Mouse (Mus musculus): ENCODE measurements around the gene Nhs.

The Nhs gene

DNA sequence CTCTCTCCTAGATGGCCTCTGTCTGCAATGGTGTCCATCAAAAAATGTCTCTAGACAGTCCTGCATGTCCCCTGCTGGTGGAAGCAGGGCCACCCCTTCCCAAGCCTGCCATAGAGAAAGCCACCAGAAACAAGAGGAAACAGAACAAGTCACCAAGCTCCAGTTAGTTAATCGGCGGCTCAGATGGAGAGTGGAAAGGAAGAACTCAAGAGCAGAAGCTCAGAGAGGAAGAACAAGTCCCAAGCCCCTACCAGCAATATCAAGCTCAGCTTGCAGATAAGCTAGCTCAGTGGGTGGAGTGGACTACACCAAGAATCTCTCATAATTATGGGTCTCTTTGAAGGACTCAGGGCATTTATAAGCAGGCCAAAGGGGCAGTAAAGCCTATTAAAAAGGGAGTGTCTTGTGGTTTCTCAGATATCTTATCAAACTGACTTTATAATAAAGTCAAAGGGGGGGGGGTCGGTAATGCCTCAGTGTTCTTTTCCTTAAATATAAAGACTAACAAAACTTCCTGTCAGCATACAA is 139.4 kb downstream of the Nhs start:
- DNase-seq (ENCODE audit: low spot score in 2 of 2), result no peak

DNA sequence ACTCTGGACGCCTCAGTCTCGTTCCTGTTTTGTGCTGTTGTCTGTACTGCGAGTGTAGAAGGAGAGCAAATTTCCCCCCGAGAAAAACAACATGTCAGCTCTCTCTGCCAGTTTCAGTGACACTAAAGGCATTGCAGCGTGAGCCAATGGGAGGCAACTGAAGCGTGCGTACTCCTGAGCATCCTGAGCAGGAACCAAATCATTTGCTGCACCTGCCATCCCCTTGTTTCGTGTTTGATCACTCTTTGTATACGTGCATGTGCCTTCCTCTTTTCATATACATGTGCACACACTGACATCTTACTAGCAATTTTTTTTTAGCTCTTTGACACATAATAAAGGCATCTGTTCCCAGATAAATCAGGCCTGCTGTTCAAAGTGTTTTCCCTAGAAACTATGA is 142.1 kb downstream of the Nhs start:
- DNase-seq (ENCODE audit: low spot score in 2 of 2), result no peak

DNA sequence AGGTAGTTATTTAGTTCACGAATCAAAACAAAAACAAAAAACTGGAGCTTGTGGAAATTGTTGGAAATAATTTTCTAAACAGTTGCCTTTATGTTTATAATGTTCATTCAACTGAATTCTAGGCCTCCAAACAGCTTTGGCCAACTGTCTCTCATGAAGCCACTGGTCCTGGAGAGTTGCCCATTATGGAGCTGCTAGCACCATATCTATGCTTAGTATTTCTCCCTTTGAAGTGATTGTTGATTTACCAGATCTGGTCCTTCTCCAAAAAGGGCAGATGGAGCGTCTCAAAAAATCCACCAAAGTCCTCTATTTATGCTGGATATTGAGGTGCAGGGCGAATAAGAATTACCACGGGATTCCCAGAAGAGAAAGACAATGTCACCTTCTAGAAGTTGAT is 147.0 kb downstream of the Nhs start:
- DNase-seq (ENCODE audit: low spot score in 2 of 2), result no peak

DNA sequence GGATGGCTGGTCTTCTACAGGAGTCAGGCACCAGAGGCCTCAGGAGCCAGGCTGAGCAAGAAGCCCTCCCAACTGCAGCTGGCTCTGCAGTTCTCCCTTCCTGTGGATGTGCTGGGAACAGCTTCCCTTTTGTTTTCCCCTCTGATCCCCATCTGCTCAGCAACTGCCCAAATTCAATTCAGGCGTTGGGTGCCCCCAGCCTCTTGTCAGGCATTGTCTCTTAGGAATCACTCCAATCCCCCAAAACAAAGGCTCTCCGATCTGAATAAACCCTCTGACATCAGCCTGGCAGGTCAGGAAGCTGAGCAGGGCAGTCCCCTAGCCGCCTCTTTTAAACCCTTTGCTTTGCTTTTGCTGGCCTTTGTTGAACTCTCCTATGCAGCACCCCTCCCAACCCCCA is 149.7 kb downstream of the Nhs start:
- no peak for DNase-seq (ENCODE audit: low spot score in 2 of 2)

DNA sequence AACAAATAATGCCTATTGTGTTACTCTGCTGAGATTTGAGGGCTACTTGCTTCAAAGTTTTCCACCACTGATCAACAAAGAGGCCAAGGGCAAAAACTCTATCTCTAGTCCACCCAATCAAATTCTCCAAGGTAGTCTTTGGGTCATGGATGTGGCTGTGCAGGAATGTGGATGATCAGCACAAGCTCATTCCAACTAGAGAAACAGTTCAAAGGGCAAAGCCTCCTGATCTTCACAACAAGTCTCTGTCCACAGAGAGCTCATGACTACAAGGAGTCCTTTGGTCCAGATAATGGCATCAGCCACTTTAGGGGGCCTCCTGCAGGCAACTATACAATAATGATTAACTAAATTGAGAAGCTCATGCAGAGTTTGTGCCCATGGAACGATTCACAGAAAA is 155.7 kb downstream of the Nhs start:
- no peak for DNase-seq (ENCODE audit: low spot score in 2 of 2)

DNA sequence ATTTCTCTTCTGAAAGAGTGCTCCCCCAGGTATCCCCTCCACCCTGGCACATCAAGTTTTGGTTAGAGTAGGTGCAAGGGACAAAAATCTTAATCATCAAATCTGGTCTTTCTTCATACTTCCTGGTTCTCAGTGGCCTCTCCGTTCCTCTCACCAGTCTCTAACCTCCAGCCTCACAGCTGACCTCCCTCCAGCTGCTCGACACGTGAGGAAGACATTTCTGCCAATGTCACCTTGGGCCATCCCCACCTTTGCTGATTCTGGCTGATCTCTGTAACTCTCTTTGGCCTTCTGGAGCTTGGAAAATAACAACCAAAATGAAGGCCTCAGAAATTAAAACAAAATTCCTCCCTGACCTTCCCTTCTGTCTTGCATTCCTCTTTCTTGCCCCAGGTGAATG is 160.7 kb downstream of the Nhs start:
- no peak for DNase-seq (ENCODE audit: low spot score in 2 of 2)

DNA sequence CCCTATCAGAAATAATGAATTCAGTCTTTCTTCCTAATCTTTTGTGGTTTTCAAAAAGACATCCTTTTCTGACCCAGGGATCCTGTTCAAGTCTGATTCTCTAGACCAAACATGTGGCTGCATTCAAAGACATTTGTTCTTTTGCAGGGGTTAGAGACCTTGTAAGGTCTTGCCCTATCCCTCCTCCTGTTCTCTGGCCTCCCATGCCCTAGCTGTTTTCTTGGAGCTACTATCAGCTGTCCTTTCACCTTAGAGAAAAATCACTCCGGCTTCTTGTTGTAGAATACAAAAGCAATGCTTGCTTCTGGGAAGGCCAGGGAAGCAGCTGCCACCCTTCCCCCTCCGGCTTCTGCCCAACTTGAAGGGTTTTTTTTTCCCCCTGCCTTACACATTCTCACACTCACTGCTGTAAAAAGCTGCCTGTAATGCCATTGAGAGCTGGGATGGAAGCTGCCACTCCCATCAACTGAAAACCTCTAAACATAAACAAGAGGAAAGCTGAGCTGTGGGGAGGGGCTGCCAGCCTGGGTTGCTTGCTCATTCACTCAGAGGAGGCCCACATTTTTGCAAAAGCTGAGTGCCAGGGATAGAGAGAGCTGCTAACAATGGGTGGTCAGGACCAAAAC is 162.2 kb downstream of the Nhs start:
- no peak for DNase-seq (ENCODE audit: low spot score in 2 of 2)

DNA sequence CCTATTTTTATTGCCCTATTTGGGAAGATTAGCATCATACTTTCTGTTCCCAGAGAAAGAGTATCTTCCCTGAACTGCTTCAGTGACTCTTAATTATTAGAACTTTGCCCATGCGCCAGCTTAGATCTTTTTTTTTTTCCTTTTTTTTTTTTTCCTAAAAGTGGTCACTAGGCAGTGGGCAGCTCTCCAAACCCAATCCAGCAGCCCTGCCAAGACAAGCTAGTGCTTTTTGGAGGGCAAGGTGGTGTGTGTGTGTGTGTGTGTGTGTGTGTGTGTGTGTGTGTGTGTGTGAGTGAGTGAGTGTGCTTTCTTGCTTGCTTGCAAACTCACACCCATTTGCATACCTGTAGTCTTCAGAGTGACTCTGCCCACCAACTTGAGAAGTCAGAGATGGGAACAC is 169.4 kb downstream of the Nhs start:
- DNase-seq (ENCODE audit: low spot score in 2 of 2), result no peak

DNA sequence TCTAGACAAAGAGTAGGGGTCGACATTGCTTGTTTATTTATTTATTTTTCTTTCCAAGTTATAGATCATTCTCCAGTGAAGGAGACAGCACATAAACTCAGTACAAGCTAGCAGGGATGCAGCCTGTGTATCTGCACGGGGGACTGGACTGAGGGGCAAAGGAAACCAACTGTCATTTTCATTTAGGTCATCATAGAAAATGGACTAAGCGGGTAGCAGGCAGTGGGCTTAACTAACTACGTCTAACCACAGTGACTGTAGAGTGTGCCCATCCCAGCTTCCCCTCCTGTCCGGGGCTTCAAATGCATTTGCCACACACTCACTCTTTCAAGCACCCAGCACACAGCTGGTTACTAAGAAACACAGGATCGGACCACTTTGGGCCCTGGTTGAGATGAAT is 174.6 kb downstream of the Nhs start:
- no peak for DNase-seq (ENCODE audit: low spot score in 2 of 2)

DNA sequence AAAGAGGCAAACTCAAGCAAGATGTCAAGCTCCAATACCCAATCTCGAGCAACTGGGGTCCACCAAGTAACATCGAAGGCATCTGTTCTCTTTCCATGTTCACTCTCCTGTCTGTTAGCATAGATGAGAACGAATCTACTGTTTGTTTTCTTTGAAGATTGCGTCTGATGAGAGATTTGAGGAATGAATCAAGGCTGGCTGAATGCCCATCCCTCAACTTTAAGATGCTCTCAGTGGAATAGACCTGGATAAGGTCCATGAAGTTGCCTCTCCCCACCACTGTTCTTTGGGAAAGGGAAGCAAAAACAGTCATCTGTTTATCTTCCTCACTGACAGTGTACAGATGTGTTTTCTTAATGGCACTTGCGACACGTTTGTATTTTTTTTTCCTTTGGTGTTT is 178.1 kb downstream of the Nhs start:
- no peak for DNase-seq (ENCODE audit: low spot score in 2 of 2)

DNA sequence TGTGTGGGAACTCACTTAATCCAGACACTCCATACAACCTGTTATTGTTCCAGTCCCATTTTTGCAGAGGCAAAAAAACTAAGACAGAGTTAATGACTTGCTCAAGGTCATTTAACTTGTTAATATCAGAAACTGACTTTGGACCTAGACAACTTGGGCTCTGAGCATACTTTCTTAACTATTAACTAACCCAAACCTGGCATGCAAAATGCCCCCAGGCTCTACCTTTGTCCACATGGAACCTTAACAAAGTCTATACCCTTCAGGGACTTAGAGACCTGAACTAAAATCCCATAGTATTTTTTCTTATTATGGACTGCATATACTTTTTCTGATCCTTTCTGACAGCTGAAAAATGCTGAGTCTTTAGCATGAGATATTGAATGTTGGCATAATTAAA is 179.6 kb downstream of the Nhs start:
- DNase-seq (ENCODE audit: low spot score in 2 of 2), result no peak

DNA sequence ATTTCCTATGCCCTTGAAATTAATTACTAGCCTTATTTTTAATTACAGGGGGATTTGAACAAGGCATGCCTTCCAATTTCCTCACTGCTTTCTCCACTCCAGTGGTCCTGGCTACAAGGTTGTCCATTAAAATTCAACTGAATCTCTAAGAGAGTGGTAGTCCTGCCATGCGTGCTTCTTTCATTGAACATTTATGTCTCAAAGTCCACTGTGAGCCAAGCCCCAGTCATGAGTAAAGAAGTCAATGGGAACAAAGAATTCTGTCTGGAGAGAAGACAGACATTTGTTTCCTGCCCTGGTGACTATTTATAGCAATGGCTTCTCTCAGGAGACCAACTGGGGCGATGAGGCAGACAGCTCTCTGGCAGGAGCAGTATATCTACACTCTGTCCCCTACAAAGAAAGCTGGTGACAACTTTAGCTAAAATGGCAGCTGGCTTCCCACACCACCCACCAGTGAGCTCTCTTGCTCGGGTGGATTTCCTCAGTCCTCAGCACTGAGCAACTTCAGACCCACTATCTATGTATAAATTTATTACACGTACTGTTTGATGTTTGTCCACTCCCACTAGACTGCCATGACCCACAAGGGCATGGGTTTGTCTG is 182.2 kb downstream of the Nhs start:
- DNase-seq (ENCODE audit: low spot score in 2 of 2), result no peak

DNA sequence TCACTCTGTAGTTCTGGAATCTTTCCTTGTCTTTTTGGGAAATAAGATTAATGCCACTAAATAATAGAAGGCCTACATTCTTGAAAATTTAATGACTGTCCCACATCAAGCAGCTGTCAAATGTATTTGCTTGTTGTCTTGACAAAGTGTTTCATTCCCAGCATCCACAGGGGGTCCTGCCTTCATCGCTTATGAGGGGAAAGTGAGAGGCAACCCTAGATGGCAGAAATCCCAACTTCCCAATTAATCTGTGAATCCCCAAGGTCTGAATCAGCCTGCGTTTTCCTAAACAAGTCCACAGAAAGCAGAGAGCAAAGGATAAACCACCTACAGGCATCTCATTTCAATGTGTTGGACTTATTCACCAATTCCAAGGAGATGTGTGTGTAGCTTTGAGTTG is 183.2 kb downstream of the Nhs start:
- no peak for DNase-seq (ENCODE audit: low spot score in 2 of 2)

DNA sequence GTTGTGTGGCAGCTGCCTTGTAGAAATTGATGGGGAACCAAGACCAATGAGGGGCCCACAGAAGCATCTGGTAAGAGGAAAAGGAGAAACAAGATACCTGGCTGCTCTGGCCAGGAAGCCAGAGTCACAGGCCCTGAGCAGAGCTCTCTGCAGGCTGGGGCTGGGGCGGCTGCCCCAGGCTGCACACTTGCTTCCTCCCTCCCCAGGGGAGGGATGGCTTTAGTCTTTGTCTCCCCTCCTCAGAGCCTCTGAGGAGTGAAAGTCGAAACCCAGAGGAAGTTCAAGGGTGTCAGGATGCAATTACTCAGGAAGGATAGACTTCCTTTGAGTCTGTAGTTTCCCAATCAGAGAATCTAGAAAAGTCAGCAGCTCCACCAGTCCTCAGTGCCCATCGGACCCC is 186.0 kb downstream of the Nhs start:
- no peak for DNase-seq (ENCODE audit: low spot score in 2 of 2)

DNA sequence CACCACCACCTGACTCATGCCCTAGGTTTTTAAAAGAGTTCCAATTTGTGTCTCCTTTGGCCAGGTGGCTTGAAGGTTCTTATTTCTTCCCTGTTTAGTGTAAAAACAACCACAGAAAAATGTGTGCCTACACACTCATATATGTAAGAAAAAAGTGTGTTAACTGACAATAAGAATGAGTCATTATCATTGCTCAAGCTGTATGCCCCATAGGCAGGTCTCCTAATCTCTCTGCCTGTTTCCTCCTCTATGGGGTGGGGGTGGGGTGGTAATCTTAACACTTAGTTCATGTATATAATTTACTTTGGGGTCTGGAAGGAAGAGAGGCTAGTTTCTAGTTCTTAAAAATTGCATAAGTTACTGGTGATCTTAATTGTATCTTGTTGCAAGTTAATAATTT is 186.8 kb downstream of the Nhs start:
- no peak for DNase-seq (ENCODE audit: low spot score in 2 of 2)

DNA sequence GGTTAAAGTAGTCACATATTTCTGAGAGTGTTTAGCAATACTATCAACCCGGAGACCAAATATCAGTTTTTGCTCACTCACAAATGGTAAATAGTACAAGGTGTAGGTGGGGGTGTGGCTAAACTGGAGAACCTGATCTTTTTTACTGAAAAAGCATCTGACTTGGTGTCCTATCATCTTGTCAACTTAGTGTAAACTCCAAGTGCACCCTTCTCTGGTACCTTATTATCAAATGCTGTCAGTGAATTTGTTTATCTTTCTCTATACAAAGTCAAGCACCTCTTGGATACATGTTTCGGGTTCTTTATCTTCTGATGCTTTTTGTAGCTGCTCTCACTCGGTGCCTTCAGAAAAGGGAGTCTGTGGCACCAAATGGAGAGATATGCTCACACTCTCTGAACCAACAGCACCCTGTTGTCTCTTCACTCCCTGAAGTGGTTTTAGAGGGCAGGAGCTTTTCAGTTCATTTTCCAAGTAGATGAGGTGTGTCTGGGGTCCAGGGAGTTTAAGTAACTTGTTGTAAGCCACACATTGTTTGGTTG is 187.5 kb downstream of the Nhs start:
- no peak for DNase-seq (ENCODE audit: low spot score in 2 of 2)

DNA sequence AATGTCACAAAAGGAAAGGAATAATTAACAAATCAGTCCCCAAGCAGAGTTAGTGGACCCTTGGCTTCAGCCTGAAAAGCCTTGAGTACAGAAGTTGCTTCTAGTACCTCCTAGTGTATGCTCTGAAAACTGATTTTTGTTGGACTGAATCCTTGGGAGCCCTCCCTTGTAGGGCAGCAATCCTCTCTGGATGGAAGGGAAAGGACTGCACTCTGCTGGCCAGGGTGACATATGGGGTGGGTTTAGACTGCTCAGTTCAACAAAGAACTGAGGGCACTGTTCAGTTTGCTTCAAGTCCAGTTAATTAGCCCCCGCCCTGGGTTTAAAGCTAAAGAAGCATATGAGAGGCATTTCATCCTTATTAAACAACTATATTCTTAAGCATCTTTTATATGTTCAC is 188.4 kb downstream of the Nhs start:
- DNase-seq (ENCODE audit: low spot score in 2 of 2), result no peak

DNA sequence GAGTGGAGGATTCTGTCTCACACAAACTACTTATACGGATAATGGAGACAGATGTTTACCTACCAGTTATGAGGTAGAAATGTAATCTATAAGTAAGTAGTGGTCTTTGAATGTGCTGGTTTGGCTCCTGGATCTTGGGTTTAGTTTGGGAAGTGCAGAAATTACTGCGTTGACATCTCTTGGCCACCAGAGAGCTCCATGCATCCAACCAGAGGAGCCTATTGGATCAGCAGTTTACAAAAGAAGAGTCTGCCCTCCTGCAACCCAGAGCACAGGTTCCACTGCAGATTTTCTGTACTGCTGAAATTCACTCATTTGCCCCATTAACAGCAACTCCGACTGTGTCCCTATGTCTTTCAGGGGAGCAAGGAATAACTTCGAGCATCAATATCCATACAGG is 191.8 kb downstream of the Nhs start:
- DNase-seq (ENCODE audit: low spot score in 2 of 2), result no peak

DNA sequence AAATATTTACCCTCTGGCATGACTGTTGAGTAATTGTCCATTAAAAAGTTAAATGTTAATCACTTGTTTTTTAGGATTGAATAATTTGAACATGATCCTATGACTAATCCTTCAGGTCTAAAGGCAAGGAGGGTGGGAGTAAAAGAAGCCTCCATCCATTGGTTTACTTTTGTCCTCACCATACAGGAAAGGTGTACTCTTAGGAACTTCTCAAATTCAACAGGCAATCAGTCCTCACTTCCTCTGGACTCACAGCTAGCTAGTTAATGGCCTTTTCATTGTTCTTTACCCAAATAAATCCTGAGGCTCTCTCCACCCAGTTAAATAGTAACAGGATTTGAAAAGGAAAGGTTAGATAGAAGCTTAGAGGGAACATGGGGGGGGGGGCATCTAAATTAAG is 196.2 kb downstream of the Nhs start:
- DNase-seq (ENCODE audit: low spot score in 2 of 2), result no peak

DNA sequence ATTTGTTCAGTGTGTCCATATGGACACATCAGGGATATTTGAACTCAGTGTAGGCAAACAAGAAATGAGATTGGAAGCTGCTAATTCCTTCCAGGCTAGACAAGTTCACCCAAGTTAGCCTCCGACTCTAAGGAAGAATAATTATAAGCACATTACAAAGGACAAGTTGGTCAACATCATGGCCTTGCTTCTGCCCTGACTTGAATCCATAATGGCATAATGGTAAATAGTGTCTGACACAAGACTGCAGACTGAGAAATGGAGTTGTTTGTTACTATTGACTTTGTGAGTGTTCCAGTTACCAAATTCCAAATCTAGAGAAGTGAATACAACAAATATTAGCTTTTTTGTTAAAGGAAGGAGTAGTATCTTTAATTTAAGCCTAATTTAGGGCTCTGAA is 196.7 kb downstream of the Nhs start:
- DNase-seq (ENCODE audit: low spot score in 2 of 2), result no peak

DNA sequence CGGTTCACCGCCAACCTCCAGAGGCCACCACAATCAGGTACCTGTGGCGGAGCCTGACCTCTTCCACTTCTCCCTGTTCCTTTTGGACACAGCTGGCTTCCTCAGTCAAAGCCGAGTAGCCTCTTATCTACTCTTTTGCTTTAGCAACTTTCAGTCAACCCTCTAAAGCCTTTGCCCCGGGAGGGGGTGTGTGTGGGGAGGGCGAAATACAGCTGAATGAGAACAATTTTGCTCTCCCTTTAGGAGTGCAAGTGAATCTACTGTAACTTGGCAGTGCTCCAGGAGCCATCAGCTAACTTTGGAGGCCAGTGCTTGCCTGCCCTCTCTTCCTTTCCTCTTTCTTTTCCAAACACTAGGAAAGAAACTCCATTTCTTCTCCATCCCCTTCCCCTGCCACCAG is 197.8 kb downstream of the Nhs start:
- DNase-seq (ENCODE audit: low spot score in 2 of 2), result no peak

DNA sequence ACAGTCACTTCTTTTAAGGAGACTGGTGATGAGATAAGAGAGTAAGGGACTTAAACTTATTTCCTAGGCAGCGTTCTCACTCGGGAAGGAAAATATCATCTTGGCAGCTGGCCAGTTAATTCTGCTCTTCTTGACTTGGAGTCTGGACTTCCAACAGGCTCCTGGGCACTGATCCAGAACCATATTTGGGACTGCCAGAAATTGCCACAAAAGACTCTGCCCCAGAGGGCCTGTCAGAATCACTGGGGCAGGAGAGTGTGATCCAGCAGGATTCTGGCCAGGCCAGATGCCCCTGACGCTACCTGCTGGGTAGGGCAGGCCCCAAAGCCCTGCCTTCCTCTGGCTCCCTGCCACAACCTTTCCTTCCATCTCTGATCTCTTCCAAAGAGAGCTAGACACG is 198.4 kb downstream of the Nhs start:
- no peak for DNase-seq (ENCODE audit: low spot score in 2 of 2)

DNA sequence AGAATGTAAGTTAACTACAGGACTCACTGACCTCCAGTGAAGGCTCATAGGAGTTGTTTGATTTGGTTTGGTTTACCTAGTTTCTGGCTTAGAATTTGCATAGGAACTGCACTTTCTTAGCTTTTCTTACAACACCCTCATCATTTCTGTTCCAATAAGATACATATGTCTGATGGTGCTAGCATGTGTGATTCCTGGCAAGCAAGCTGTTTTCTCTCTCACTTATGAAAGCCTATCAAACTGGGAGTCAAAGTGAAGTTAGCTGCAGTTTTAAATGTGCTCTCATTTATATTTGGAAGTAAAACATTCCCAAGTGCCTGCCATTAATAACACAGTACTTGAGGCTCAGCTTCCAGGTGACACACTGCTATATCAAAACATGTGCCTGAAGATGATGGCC is 207.2 kb downstream of the Nhs start:
- DNase-seq (ENCODE audit: low spot score in 2 of 2), result no peak
